Mouse (Mus musculus) heart, adult 2 months (tissue): Measurements from ENCODE around the gene Nell1.

ENCODE experiments used
- CTCF ChIP-seq: fragments of 200-600 bp; IDR thresholded peaks from 2 replicates; pipeline ENCODE4 v1.8.1; 2022; ENCODE audit warnings: antibody characterized with exemption, mild to moderate bottlenecking, moderate library complexity
- POLR2A ChIP-seq: fragments of 200-500 bp; IDR thresholded peaks from 2 replicates; pipeline ENCODE4 v1.6.1; 2011; ENCODE audit warnings: mild to moderate bottlenecking, low read depth, low read length, control low read depth; ENCODE audit not compliant: insufficient read depth

GRCm38 (mm10) chr7:50781105-50781504 lies 806.4 kb downstream of the Nell1 start:
- TF ChIP-seq CTCF = no peak
- no peak for TF ChIP-seq POLR2A
